Mouse (Mus musculus) c-Kit-negative CD71-positive TER-119-positive erythroid progenitor cells, embryonic 14.5 days (primary cell): ENCODE data around the gene AC140267.1.
A peak's percentile ranks its signal among the peaks of the same experiment; 100 is the strongest.

Experiments used
- DNase-seq: peaks from one replicate; pipeline ENCODE4 v3.0.0-alpha.2; 2013; ENCODE audit warnings: low read depth, low spot score

AC140267.1 gene

DNA sequence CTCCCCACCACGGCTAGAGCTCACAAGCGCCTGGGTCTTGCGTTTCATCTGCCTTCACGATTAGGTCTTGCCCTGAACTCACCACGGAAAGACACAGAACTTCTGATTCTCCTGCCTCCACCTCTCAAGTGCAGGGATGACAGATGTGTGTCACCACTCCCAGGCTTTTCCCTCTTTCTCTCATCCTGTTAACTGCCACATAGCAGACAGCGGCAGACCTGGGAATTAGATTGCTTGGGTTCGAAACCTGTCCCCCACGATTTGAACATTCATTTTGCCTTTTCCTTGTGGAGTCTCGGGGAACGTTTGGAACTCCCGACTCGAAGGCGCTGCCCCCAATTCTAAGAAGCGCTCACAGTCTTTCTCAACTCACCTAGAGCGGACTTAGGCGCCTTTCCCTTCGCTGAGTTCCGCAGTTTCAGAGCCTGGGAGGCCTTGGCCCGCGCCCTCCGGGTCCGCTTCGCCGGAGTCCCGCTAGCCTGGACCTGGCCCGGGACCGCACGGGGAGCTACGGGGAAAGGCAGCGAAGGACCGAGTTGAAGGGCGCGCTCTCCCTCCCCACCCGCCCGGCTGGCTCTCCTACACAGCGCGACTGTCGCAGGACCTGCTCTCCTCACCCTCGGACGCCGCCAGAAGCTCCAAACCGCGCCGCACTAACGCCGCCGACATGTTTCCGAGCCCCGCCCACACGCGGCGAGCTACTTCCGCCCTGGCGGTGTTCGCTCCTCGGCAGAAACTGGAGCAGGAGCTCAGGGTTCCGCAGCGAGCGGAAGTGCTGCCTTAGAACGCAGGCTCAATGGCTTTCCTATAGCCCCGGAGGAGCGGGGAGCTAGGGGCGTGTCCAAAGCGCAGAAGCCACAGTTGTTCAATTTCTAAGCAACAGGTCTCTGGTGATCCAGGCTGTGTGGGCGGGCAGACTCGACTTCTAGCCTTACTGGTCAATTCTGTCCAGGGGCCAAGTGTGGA is 28.3 kb downstream of the AC140267.1 start, which contains the start of gene Rps19bp1:
Gene Rps19bp1 (minus strand): TSS at position 706 of the 966 bp plus-strand sequence.
- peak; percentile 86 for DNase-seq

GRCm38 (mm10) chr15:80266281-80266680 is 30.6 kb downstream of the AC140267.1 start:
- DNase-seq, result no peak

DNA sequence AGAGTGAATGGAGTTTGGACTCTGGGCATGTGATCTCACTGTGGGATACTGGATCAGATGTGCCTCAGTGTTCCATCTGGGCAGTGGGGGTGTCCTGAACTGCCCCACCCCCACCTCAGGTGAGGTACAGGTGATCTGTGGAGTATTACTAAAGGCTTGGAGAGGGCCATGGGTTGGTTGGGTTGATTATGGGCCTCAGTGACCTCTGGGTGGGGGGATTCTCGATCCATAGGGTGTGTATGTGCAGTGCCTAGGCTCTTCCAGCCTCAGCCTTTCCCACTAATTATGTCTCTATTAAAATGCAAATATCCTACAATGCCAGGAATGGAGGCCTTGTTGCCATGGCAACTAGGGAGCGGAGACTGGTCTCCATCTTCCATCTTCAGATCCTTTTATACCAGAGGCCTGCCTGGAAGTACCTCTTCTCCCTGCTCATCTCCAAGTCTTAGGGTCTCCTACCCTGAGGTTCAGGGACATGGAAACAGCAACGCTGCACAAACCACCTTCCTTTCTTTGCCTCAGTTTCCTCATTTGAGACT is 36.3 kb downstream of the AC140267.1 start:
- DNase-seq, result no peak

GRCm38 (mm10) chr15:80277107-80277506 is 41.5 kb downstream of the AC140267.1 start:
- DNase-seq, result no peak

DNA sequence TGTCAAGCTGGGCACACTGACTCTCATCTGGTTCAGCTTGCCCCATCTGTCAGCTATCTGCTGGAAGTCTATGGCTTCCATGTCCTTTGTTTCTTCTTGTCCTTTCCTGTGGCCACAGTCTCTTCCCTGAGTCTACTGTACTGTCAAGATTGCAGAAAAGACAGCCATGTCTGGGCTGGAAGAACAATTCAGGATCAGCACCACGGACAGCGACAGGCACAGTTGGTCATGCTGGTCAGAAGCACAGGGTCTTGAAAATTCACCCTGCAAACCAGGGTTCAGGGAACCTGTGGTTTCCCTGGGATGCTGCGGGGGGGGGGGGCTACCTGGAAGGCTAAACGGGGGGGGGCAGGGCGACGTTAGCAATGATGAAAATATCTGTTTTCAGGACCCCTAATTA is 42.0 kb downstream of the AC140267.1 start:
- DNase-seq, result no peak

DNA sequence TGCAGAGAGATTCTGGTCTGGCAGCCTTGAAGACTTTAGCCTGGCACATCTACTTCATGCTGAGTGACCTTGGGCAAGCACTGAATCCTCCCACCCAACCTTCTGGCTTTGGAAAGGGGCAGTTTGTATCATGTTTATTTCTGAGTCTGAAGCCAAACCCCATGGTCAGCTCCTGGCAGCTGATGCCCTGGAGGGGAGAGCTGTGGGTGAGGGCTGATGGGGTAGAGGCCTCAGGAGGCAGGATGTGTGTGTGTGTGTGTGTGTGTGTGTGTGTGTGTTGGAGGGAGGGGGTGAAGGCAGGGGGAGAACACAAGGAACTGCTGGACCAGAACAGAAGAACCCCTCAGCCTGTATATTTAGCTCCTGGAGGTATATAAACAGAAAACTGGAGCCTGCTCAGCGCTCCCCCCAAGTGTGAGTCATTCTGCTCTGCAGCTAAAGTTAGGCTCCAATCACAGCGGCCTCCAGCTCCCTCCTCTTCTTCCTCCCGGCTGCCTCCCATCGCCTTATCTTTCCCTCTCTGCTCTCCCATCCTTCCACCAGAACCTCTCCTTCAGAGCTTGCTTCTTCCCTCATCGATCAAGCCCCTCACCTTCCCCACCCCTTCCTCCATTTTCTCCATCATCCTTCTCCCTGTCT is 42.6 kb downstream of the AC140267.1 start:
- DNase-seq, result no peak

DNA sequence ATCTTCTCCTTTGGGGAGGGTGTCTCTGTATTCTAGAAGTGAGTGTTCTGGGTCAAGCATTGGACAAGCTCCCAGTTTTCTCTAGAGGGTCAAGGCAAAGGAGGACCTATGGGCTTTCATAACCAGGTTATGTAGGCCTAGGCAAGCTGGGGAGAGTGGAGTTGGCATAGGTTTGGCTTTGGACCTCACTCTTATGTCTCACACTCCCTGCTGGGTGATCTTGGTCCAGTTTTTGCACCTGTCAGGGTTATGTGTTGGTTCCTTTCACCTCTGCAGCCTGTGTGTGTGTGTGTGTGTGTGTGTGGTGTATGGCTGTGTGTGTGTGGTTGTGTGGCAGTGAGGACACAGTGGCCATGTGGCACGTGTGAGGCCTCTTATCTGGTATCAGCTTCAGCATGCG is 43.4 kb downstream of the AC140267.1 start:
- DNase-seq, result no peak

GRCm38 (mm10) chr15:80280646-80281045 is 45.0 kb downstream of the AC140267.1 start:
- no peak for DNase-seq
